Mouse (Mus musculus): ENCODE measurements at regions not wholly inside any gene's neighbourhood (a gene's known extent, or its start where the extent isn't known, plus 50 kb on each side); places are given as distances from the start of the nearest gene placed in this dataset.

DNA sequence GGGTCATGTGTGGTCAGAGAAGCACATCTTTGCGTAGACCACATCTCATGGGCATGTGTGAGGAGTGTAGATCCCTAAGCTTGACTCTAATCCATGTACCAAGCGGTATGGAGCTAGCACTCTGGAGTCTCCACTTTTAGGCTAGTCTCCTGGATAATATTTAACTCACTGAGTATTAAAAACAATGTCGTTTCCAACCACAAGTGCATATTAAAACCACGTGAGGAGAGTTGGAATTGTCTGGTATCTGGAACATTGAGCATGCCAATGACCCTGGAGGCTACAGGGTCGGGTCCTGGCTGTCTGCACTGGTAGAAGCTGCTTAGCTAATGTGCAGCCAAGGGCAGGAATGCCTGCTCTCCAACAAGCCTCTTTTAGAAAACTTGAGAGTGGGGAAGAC lies 391.2 kb downstream of the Mllt3 start:
- H3K9me3 ChIP-seq (ENCODE audit: control insufficient read depth, insufficient read depth, low read depth, low read length), result no peaks in the 10 kb centered on the region
- no peak overlapping the region for H3K4me3 ChIP-seq (ENCODE audit: insufficient read depth in 1 of 2, low read depth in 1 of 2, low read length in 2 of 2, poor library complexity in 1 of 2, severe bottlenecking in 1 of 2)
- H3K36me3 ChIP-seq (ENCODE audit: control insufficient read depth, insufficient read depth, low read length, poor library complexity, severe bottlenecking), result no peaks in the 10 kb centered on the region
- H3K27ac ChIP-seq (ENCODE audit: insufficient read depth, low read depth, low read length, poor library complexity, severe bottlenecking), result no peak overlapping the region
- no peak overlapping the region for H3K9ac ChIP-seq (ENCODE audit: insufficient read depth, low read depth, low read length, poor library complexity, severe bottlenecking)
- H3K4me1 ChIP-seq (ENCODE audit: control insufficient read depth in 2 of 2, insufficient read depth in 2 of 2, low read length in 2 of 2, poor library complexity in 1 of 2), result no peaks in the 10 kb centered on the region
- TF ChIP-seq CHD2 (IDR thresholded peaks at IDR 0.05; ENCODE audit: low read depth, low read length), result no peak
- TF ChIP-seq MAFK (IDR thresholded peaks at IDR 0.05; ENCODE audit: insufficient read depth, low read depth, low read length), result no peak
- TF ChIP-seq ZC3H11A (IDR thresholded peaks at IDR 0.05; ENCODE audit: borderline replicate concordance, low read depth, low read length), result no peak
- no peak for TF ChIP-seq ZNF384 (IDR thresholded peaks at IDR 0.05; ENCODE audit: low read depth, low read length)
- TF ChIP-seq HCFC1 (IDR thresholded peaks at IDR 0.05; ENCODE audit: borderline replicate concordance, insufficient read depth, low read length), result no peak
- DNase-seq (ENCODE audit: low read depth, low spot score), result no peak
- in situ Hi-C loops (cut with MboI; ENCODE audit: low sequenced_read_pairs in 2 of 2, unreplicated experiment in 2 of 2), result no loop called here

DNA sequence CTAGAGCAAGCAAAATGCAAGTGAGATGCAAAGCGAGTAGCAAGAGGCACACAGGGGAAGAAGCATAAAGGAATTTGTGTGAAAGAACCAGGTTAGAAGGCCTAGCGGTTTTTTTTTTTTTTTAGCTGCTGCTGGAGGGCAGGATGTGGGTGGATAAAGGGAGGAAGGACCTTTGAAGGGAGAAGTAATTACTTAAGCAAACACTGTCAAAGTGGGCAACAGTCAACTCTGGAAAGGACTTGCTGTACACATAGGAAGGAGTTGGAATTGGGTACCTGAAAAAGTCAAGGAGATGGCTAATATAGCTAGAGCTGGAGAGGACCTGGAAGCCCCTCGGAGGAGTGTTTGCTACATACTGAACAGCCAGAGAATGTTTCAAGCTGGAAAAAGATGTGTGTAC lies 391.6 kb downstream of the Mllt3 start:
- no peak overlapping the region for H3K9ac ChIP-seq (ENCODE audit: insufficient read depth, low read depth, low read length, poor library complexity, severe bottlenecking)
- H3K36me3 ChIP-seq (ENCODE audit: control insufficient read depth, insufficient read depth, low read length, poor library complexity, severe bottlenecking), result no peaks in the 10 kb centered on the region
- TF ChIP-seq MAFK (IDR thresholded peaks at IDR 0.05; ENCODE audit: insufficient read depth, low read depth, low read length), result no peak
- no peak for TF ChIP-seq HCFC1 (IDR thresholded peaks at IDR 0.05; ENCODE audit: borderline replicate concordance, insufficient read depth, low read length)
- TF ChIP-seq CHD2 (IDR thresholded peaks at IDR 0.05; ENCODE audit: low read depth, low read length), result no peak
- no peak for TF ChIP-seq ZC3H11A (IDR thresholded peaks at IDR 0.05; ENCODE audit: borderline replicate concordance, low read depth, low read length)
- TF ChIP-seq ZNF384 (IDR thresholded peaks at IDR 0.05; ENCODE audit: low read depth, low read length), result no peak
- no peaks in the 10 kb centered on the region for H3K4me1 ChIP-seq (ENCODE audit: control insufficient read depth in 2 of 2, insufficient read depth in 2 of 2, low read length in 2 of 2, poor library complexity in 1 of 2)
- no peak for DNase-seq (ENCODE audit: low read depth, low spot score)
- H3K4me3 ChIP-seq (ENCODE audit: insufficient read depth in 1 of 2, low read depth in 1 of 2, low read length in 2 of 2, poor library complexity in 1 of 2, severe bottlenecking in 1 of 2), result no peak overlapping the region
- H3K9me3 ChIP-seq (ENCODE audit: control insufficient read depth, insufficient read depth, low read depth, low read length), result no peaks in the 10 kb centered on the region
- in situ Hi-C loops (cut with MboI; ENCODE audit: low sequenced_read_pairs in 2 of 2, unreplicated experiment in 2 of 2), result no loop called here
- H3K27ac ChIP-seq (ENCODE audit: insufficient read depth, low read depth, low read length, poor library complexity, severe bottlenecking), result no peak overlapping the region

DNA sequence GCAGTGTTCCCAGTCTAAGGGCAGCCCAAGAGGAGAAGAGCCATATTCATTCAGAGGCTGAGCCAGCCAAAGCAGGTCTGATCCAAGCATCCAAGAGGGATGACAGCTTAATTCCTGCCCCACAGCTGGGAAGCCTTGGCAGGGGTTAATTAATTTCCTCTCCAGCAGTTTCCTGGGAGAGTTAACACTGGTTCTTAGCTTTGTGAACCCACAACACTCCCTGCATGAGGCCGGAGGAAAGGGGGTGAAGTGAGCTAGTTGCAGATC lies 394.9 kb downstream of the Mllt3 start:
- no peaks in the 10 kb centered on the region for H3K36me3 ChIP-seq (ENCODE audit: control insufficient read depth, insufficient read depth, low read length, poor library complexity, severe bottlenecking)
- in situ Hi-C loops (cut with MboI; ENCODE audit: low sequenced_read_pairs in 2 of 2, unreplicated experiment in 2 of 2), result no loop called here
- no peak for TF ChIP-seq ZC3H11A (IDR thresholded peaks at IDR 0.05; ENCODE audit: borderline replicate concordance, low read depth, low read length)
- H3K27ac ChIP-seq (ENCODE audit: insufficient read depth, low read depth, low read length, poor library complexity, severe bottlenecking), result no peak overlapping the region
- H3K9ac ChIP-seq (ENCODE audit: insufficient read depth, low read depth, low read length, poor library complexity, severe bottlenecking), result no peak overlapping the region
- H3K4me3 ChIP-seq (ENCODE audit: insufficient read depth in 1 of 2, low read depth in 1 of 2, low read length in 2 of 2, poor library complexity in 1 of 2, severe bottlenecking in 1 of 2), result no peak overlapping the region
- H3K4me1 ChIP-seq (ENCODE audit: control insufficient read depth in 2 of 2, insufficient read depth in 2 of 2, low read length in 2 of 2, poor library complexity in 1 of 2), result no peaks in the 10 kb centered on the region
- H3K9me3 ChIP-seq (ENCODE audit: control insufficient read depth, insufficient read depth, low read depth, low read length), result no peaks in the 10 kb centered on the region
- no peak for DNase-seq (ENCODE audit: low read depth, low spot score)

DNA sequence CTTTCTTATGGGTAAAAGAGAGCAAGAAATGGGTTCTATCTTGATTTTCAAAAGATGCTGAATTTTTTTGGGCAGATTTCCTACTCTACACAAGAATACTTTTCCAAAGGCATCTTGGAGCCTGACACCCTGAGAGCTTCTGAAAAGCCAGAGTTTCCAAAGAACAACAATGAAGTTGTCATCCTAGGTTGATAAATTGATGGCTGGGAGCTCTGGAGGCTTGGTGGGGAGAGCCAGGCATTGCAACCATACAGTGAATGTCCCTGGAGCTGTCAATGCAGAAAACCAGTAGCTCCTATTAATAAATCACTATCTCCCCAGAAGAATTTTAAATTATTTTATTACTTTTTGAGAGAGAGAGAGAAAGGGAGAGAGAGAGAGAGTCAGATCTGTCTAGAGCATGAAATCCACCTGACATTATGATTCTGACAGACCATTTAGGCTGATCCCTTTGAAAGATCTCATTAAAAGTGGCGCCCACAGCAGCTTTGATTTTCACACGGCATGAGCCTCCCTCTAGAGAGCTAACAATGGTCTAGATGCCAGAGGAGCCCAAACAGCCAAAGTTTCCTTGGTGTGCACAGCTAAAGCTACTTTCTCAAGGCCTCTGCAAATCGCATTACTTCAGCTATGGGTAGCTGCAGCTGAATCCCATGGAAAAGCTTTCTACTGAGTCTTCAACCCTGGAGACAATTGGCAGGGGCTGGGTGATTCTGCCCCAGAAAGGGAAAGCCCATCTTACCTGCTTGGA lies 395.4 kb downstream of the Mllt3 start:
- Histone ChIP-seq H3K9ac (ENCODE audit: insufficient read depth, low read depth, low read length, poor library complexity, severe bottlenecking) (no peak overlapping the region), H3K4me3 (ENCODE audit: insufficient read depth in 1 of 2, low read depth in 1 of 2, low read length in 2 of 2, poor library complexity in 1 of 2, severe bottlenecking in 1 of 2) (no peak overlapping the region), H3K9me3 (ENCODE audit: control insufficient read depth, insufficient read depth, low read depth, low read length) (no peaks in the 10 kb centered on the region), H3K36me3 (ENCODE audit: control insufficient read depth, insufficient read depth, low read length, poor library complexity, severe bottlenecking) (no peaks in the 10 kb centered on the region), H3K27ac (ENCODE audit: insufficient read depth, low read depth, low read length, poor library complexity, severe bottlenecking) (no peak overlapping the region), H3K4me1 (ENCODE audit: control insufficient read depth in 2 of 2, insufficient read depth in 2 of 2, low read length in 2 of 2, poor library complexity in 1 of 2) (no peaks in the 10 kb centered on the region)
- in situ Hi-C loops (cut with MboI; ENCODE audit: low sequenced_read_pairs in 2 of 2, unreplicated experiment in 2 of 2), result no loop called here
- TF ChIP-seq HCFC1 (IDR thresholded peaks at IDR 0.05; ENCODE audit: borderline replicate concordance, insufficient read depth, low read length), result no peak
- no peak for TF ChIP-seq CHD2 (IDR thresholded peaks at IDR 0.05; ENCODE audit: low read depth, low read length)
- no peak for TF ChIP-seq ZC3H11A (IDR thresholded peaks at IDR 0.05; ENCODE audit: borderline replicate concordance, low read depth, low read length)
- TF ChIP-seq MAFK (IDR thresholded peaks at IDR 0.05; ENCODE audit: insufficient read depth, low read depth, low read length), result no peak
- no peak for TF ChIP-seq ZNF384 (IDR thresholded peaks at IDR 0.05; ENCODE audit: low read depth, low read length)
- DNase-seq (ENCODE audit: low read depth, low spot score), result no peak

DNA sequence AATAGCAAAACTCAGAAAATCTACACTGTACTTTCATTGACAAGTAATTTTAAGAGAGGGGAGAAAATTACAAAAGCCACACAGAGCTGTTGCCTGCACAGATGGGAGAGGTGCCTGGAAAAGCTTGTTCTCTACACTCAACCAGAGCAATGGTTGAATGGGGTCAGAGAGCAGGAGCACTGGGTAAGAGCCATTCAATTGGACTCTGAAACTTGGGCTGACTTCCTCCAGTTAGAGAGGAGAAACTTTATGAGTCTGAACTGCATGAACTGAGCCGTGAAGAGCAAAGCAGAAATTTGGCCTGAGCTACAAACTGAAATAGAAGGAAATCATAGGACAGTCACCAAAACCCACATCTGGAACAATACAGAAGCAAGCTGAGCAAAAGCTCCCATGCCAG lies 380.8 kb upstream of the Slc24a2 start:
- Histone ChIP-seq H3K9ac (ENCODE audit: insufficient read depth, low read depth, low read length, poor library complexity, severe bottlenecking) (no peak overlapping the region), H3K36me3 (ENCODE audit: control insufficient read depth, insufficient read depth, low read length, poor library complexity, severe bottlenecking) (no peaks in the 10 kb centered on the region), H3K27ac (ENCODE audit: insufficient read depth, low read depth, low read length, poor library complexity, severe bottlenecking) (no peak overlapping the region), H3K9me3 (ENCODE audit: control insufficient read depth, insufficient read depth, low read depth, low read length) (no peaks in the 10 kb centered on the region), H3K4me3 (ENCODE audit: insufficient read depth in 1 of 2, low read depth in 1 of 2, low read length in 2 of 2, poor library complexity in 1 of 2, severe bottlenecking in 1 of 2) (no peak overlapping the region), H3K4me1 (ENCODE audit: control insufficient read depth in 2 of 2, insufficient read depth in 2 of 2, low read length in 2 of 2, poor library complexity in 1 of 2) (no peaks in the 10 kb centered on the region)
- no peak for TF ChIP-seq HCFC1 (IDR thresholded peaks at IDR 0.05; ENCODE audit: borderline replicate concordance, insufficient read depth, low read length)
- no peak for TF ChIP-seq ZNF384 (IDR thresholded peaks at IDR 0.05; ENCODE audit: low read depth, low read length)
- DNase-seq (ENCODE audit: low read depth, low spot score), result no peak
- in situ Hi-C loops (cut with MboI; ENCODE audit: low sequenced_read_pairs in 2 of 2, unreplicated experiment in 2 of 2), result no loop called here
